Comparison of ENCODE assay signal across 26 mouse cellular contexts in genomic region chr14:33189849-33190423, GRCm38 (mm10). TPM values are rescaled to one million over a fixed set of nuclear protein-coding genes. Genes with fewer than 3 reads are reported as not detected.
A peak's percentile ranks its signal among the peaks of the same experiment; 100 is the strongest.
DNase-seq lines count a peak whose midpoint lies in the region; ATAC-seq and TF ChIP-seq lines count a peak whose summit lies in the region.
"Had no signal": no experiment of that assay in that cellular context is flagged by ENCODE, and none has a peak within 500 bp of the region (broad histone marks: within the 10 kb centered on the region; RNA-seq: fewer than 3 reads in every experiment).

No protein-coding gene starts in this region.

- no peak for TF ChIP-seq CTCF in bone marrow, adult 2 months (IDR thresholded peaks at IDR 0.05; ENCODE audit: control insufficient read depth, insufficient read depth, low read length)

- ATAC-seq in kidney, embryonic 16.5 days (ENCODE audit: low FRiP score, low TSS enrichment), result no peak
- ATAC-seq: CD4-positive, CD25-positive, alpha-beta regulatory T cell, adult 4 months; forebrain, embryonic 14.5 days; hindbrain, postnatal 0 days had no signal

- H3K4me1 ChIP-seq in bone marrow, adult 2 months (ENCODE audit: control insufficient read depth, insufficient read depth, low read length), result peaks cover 4% of the 10 kb centered on the region
- no peaks in the 10 kb centered on the region for H3K4me1 ChIP-seq in kidney, embryonic 16.5 days (ENCODE audit: insufficient read depth, low read length)
- H3K4me1 ChIP-seq: embryonic facial prominence, embryonic 15.5 days; heart, embryonic 15.5 days; hindbrain, embryonic 13.5 days had no signal

- H3K27me3 ChIP-seq in kidney, embryonic 16.5 days (ENCODE audit: insufficient read depth, low read length), result no peaks in the 10 kb centered on the region
- H3K27me3 ChIP-seq: embryonic facial prominence, embryonic 15.5 days; heart, embryonic 15.5 days; hindbrain, embryonic 13.5 days had no signal

- H3K4me2 ChIP-seq in kidney, embryonic 16.5 days (replicated peaks; ENCODE audit: low read depth, low read length), result no peak overlapping the region
- H3K4me2 ChIP-seq: embryonic facial prominence, embryonic 15.5 days; heart, embryonic 11.5 days; heart, embryonic 15.5 days; hindbrain, embryonic 13.5 days had no signal

- H3K4me3 ChIP-seq in bone marrow, adult 2 months (replicated peaks; ENCODE audit: control insufficient read depth, low read depth, low read length), result peak overlapping the region; percentile 5
- H3K4me3 ChIP-seq in kidney, embryonic 16.5 days (ENCODE audit: low read length), result no peak overlapping the region
- H3K4me3 ChIP-seq: embryonic facial prominence, embryonic 15.5 days; erythroblast, embryonic 14.5 days; forebrain, embryonic 10.5 days; heart, embryonic 15.5 days; hindbrain, embryonic 13.5 days had no signal

- H3K27ac ChIP-seq in bone marrow, adult 2 months (ENCODE audit: control insufficient read depth, insufficient read depth, low read depth, low read length, poor library complexity), result peak overlapping the region; percentile 95
- H3K27ac ChIP-seq in kidney, embryonic 16.5 days (ENCODE audit: low read length), result no peak overlapping the region
- H3K27ac ChIP-seq: embryonic facial prominence, embryonic 15.5 days; forebrain, embryonic 10.5 days; heart, embryonic 15.5 days; hindbrain, embryonic 13.5 days; hindbrain, postnatal 0 days had no signal

- no peaks in the 10 kb centered on the region for H3K36me3 ChIP-seq in kidney, embryonic 16.5 days (ENCODE audit: insufficient read depth, low read length)
- H3K36me3 ChIP-seq: embryonic facial prominence, embryonic 15.5 days; forebrain, embryonic 10.5 days; heart, embryonic 15.5 days; hindbrain, embryonic 13.5 days had no signal

- H3K9me3 ChIP-seq in kidney, embryonic 16.5 days (ENCODE audit: low read length), result no peaks in the 10 kb centered on the region
- H3K9me3 ChIP-seq: embryonic facial prominence, embryonic 15.5 days; forebrain, embryonic 10.5 days; heart, embryonic 15.5 days; hindbrain, embryonic 13.5 days had no signal

- WGBS in bone marrow, adult 2 months, result 77% methylated on average over 21 of the region's 21 CpGs
- WGBS in kidney, embryonic 16.5 days, result 92% methylated on average over 21 of the region's 21 CpGs

- H3K9ac ChIP-seq in kidney, embryonic 16.5 days (replicated peaks; ENCODE audit: low read length), result no peak overlapping the region
- H3K9ac ChIP-seq: embryonic facial prominence, embryonic 15.5 days; heart, embryonic 15.5 days; hindbrain, embryonic 13.5 days had no signal

- DNase-seq in spleen, adult 18-20 months, result peak; percentile 19 to 34
- no peak for DNase-seq in spleen, adult 12 weeks (ENCODE audit: low spot score)
- DNase-seq in thymus, postnatal 0 days (ENCODE audit: low spot score), result peak; percentile 30
- DNase-seq in thymus, adult 18-20 months, result no peak
- peak; percentile 17 for DNase-seq in testis, postnatal 14 days (ENCODE audit: low spot score)
- no peak for DNase-seq in left cerebral cortex, adult 9 months (ENCODE audit: low spot score in 2 of 2)
- DNase-seq: adrenal gland, adult 8-10 months; adrenal gland, postnatal 36 days; cerebellum, adult 11 months; cerebellum, adult 8-10 months; cerebellum, postnatal 14 days; embryo, embryonic 11 days; gastrocnemius, postnatal 36 days; heart, adult 18-20 months; heart, postnatal 14 days had no signal

- TF ChIP-seq POLR2A in bone marrow, adult 2 months (IDR thresholded peaks at IDR 0.05; ENCODE audit: borderline replicate concordance, control insufficient read depth, low read depth, low read length), result no peak

RNA-seq across cellular contexts. Expression of gene Wdfy4, which starts 4.6 kb away (rescaled TPM):
- polyA plus RNA-seq in thymus, postnatal 0 days (2015; fragmentation: Nextera tagmentation; extraction: Ambion mirVana), result 3.5 and 4.3 TPM in 2 replicates
- 19.8 and 36.8 TPM in 2 replicates for polyA plus RNA-seq in bone marrow, adult 2 months (2011; ENCODE audit: insufficient read depth, insufficient read length, low replicate concordance, missing spikeins)
- polyA plus RNA-seq in kidney, embryonic 16.5 days (2015; fragmentation: Nextera tagmentation; extraction: Ambion mirVana), result 0.21 TPM in 2 replicates

RNA-seq across cellular contexts. Expression of gene Arhgap22, which starts 23.9 kb away (rescaled TPM):
- 3.1 and 3.4 TPM in 2 replicates for polyA plus RNA-seq in thymus, postnatal 0 days (2015; fragmentation: Nextera tagmentation; extraction: Ambion mirVana)
- 1.3 TPM in 1 of 2 replicates, not detected in the other for polyA plus RNA-seq in bone marrow, adult 2 months (2011; ENCODE audit: insufficient read depth, insufficient read length, low replicate concordance, missing spikeins)
- 2.7 and 3.7 TPM in 2 replicates for polyA plus RNA-seq in kidney, embryonic 16.5 days (2015; fragmentation: Nextera tagmentation; extraction: Ambion mirVana)
- polyA plus RNA-seq: CD4-positive, CD25-positive, alpha-beta regulatory T cell, adult 4 months had no signal

Comparison
In these comparisons a context has a peak if more than half of its experiments do, and no peak if none do; other contexts are left out.
1. DNase-seq: peak in spleen, adult 18-20 months (2 of 2), thymus, postnatal 0 days (single experiment) and testis, postnatal 14 days (single experiment); none in spleen, adult 12 weeks (single experiment), thymus, adult 18-20 months (0 of 2) and left cerebral cortex, adult 9 months (0 of 2).